Mouse (Mus musculus) erythroblast, embryonic 14.5 days (primary cell): ENCODE data around the gene Tspan10.

Experiments
- GATA1 ChIP-seq: IDR thresholded peaks from 2 replicates; pipeline ENCODE4 v1.6.1; 2012; ENCODE audit warnings: low read length, inconsistent platforms, mixed read lengths
- TAL1 ChIP-seq: IDR thresholded peaks from 3 replicates; pipeline ENCODE4 v1.6.1; 2012; ENCODE audit warnings: low read length, inconsistent platforms, mixed read lengths

DNA sequence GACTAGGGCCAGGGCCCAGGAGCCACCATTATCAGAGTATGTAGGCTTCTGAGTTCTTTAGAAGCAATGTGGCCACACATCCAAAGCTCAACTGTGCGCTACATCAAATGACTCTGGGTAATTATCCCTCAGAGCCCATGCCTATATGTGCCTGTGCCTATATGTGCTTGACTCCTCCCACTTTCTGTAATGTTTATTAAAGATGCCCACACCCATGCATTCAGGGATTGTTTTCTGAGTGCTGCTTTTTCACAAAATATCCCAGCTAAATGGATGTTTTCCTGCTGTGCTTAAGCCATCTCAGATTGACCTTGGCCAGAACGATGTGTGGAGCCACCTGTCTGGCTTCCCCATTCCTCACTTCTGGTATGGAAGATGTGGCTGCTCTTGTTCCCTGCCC, 21.1 kb downstream of the Tspan10 start:
- TF ChIP-seq GATA1 (no peak), TAL1 (no peak)
